Mouse (Mus musculus): ENCODE measurements around the gene Stac3. TPM values are rescaled to one million over a fixed set of nuclear protein-coding genes. Genes with fewer than 3 reads are reported as not detected.

Stac3 gene
- polyA plus RNA-seq, 1 experiment = 0.51 TPM

- H3K36me3 ChIP-seq (ENCODE audit: control insufficient read depth, insufficient read depth, low read length) = peaks cover 28% of the 10 kb centered on the region
- H3K27me3 ChIP-seq (ENCODE audit: control insufficient read depth, insufficient read depth, low read length) = no peaks in the 10 kb centered on the region
- H3K4me1 ChIP-seq (ENCODE audit: control insufficient read depth, insufficient read depth, insufficient read length, low read length) = no peaks in the 10 kb centered on the region
- no peak overlapping the region for H3K4me3 ChIP-seq (ENCODE audit: low read depth, low read length)
- WGBS = 90% methylated on average over 3 of the region's 3 CpGs
- no peak overlapping the region for H3K27ac ChIP-seq (ENCODE audit: insufficient read depth, low read depth, low read length)
- TF ChIP-seq CTCF (IDR thresholded peaks at IDR 0.05; ENCODE audit: extremely low read depth, insufficient read length, insufficient replicate concordance, low read depth, low read length) (no peak), POLR2A (IDR thresholded peaks at IDR 0.05; ENCODE audit: low read depth, low read length) (no peak)
Measured at GRCm38 (mm10) chr10:127476541-127476940, 24.9 kb upstream of the Stac3 start.

GRCm38 (mm10) chr10:127477301-127477700 lies 24.2 kb upstream of the Stac3 start:
- no peak overlapping the region for H3K27ac ChIP-seq (ENCODE audit: insufficient read depth, low read depth, low read length)
- WGBS = 89% methylated on average over 7 of the region's 7 CpGs

DNA sequence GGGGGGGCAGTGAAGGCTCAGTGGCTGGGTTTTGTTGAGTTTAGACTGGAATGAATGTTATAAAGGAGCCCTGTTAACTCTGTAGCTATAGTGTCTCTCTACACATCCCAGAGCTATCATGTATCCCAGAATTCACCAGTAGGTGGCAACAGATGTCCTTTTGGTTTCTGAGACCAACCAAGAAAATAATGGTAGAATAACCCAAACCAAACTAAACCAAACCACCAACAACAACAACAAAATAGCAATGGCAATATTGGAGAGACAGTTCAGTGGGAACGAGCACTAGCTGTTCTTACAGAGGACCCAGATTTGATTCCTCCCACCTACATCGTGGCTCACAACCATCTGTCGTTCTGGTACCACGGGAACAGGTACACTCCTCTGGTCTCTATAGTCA lies 22.4 kb upstream of the Stac3 start:
- Histone ChIP-seq H3K36me3 (ENCODE audit: control insufficient read depth, insufficient read depth, low read length) (peaks cover 16% of the 10 kb centered on the region), H3K4me3 (ENCODE audit: low read depth, low read length) (no peak overlapping the region)

More at GRCm38 (mm10) chr10:127477301-127477700, 24.2 kb upstream of the Stac3 start:
- Histone ChIP-seq H3K36me3 (ENCODE audit: control insufficient read depth, insufficient read depth, low read length) (peaks cover 25% of the 10 kb centered on the region), H3K4me1 (ENCODE audit: control insufficient read depth, insufficient read depth, insufficient read length, low read length) (no peaks in the 10 kb centered on the region), H3K27me3 (ENCODE audit: control insufficient read depth, insufficient read depth, low read length) (no peaks in the 10 kb centered on the region), H3K4me3 (ENCODE audit: low read depth, low read length) (no peak overlapping the region)
- TF ChIP-seq POLR2A (IDR thresholded peaks at IDR 0.05; ENCODE audit: low read depth, low read length) (no peak), CTCF (IDR thresholded peaks at IDR 0.05; ENCODE audit: extremely low read depth, insufficient read length, insufficient replicate concordance, low read depth, low read length) (no peak)

GRCm38 (mm10) chr10:127480833-127481813 lies 20.4 kb upstream of the Stac3 start:
- TF ChIP-seq CTCF (IDR thresholded peaks at IDR 0.05; ENCODE audit: extremely low read depth, insufficient read length, insufficient replicate concordance, low read depth, low read length) (no peak), POLR2A (IDR thresholded peaks at IDR 0.05; ENCODE audit: low read depth, low read length) (no peak)
- Histone ChIP-seq H3K4me3 (ENCODE audit: low read depth, low read length) (no peak overlapping the region), H3K4me1 (ENCODE audit: control insufficient read depth, insufficient read depth, insufficient read length, low read length) (no peaks in the 10 kb centered on the region), H3K27ac (ENCODE audit: insufficient read depth, low read depth, low read length) (no peak overlapping the region), H3K36me3 (ENCODE audit: control insufficient read depth, insufficient read depth, low read length) (peaks cover 26% of the 10 kb centered on the region), H3K27me3 (ENCODE audit: control insufficient read depth, insufficient read depth, low read length) (no peaks in the 10 kb centered on the region)
- 70% methylated on average over 19 of the region's 19 CpGs for WGBS

More for the DNA sequence above, 22.4 kb upstream of the Stac3 start:
- WGBS = 92% methylated on average over 4 of the region's 4 CpGs
- TF ChIP-seq POLR2A (IDR thresholded peaks at IDR 0.05; ENCODE audit: low read depth, low read length) = no peak
- TF ChIP-seq CTCF (IDR thresholded peaks at IDR 0.05; ENCODE audit: extremely low read depth, insufficient read length, insufficient replicate concordance, low read depth, low read length) = no peak
- Histone ChIP-seq H3K4me1 (ENCODE audit: control insufficient read depth, insufficient read depth, insufficient read length, low read length) (no peaks in the 10 kb centered on the region), H3K27me3 (ENCODE audit: control insufficient read depth, insufficient read depth, low read length) (no peaks in the 10 kb centered on the region), H3K27ac (ENCODE audit: insufficient read depth, low read depth, low read length) (no peak overlapping the region)

GRCm38 (mm10) chr10:127485235-127485634 lies 16.3 kb upstream of the Stac3 start:
- Histone ChIP-seq H3K27me3 (ENCODE audit: control insufficient read depth, insufficient read depth, low read length) (no peaks in the 10 kb centered on the region), H3K36me3 (ENCODE audit: control insufficient read depth, insufficient read depth, low read length) (peaks cover 42% of the 10 kb centered on the region), H3K27ac (ENCODE audit: insufficient read depth, low read depth, low read length) (no peak overlapping the region), H3K4me3 (ENCODE audit: low read depth, low read length) (no peak overlapping the region), H3K4me1 (ENCODE audit: control insufficient read depth, insufficient read depth, insufficient read length, low read length) (no peaks in the 10 kb centered on the region)
- no peak for TF ChIP-seq CTCF (IDR thresholded peaks at IDR 0.05; ENCODE audit: extremely low read depth, insufficient read length, insufficient replicate concordance, low read depth, low read length)
- TF ChIP-seq POLR2A (IDR thresholded peaks at IDR 0.05; ENCODE audit: low read depth, low read length) = no peak
- WGBS = 88% methylated on average over 10 of the region's 10 CpGs

DNA sequence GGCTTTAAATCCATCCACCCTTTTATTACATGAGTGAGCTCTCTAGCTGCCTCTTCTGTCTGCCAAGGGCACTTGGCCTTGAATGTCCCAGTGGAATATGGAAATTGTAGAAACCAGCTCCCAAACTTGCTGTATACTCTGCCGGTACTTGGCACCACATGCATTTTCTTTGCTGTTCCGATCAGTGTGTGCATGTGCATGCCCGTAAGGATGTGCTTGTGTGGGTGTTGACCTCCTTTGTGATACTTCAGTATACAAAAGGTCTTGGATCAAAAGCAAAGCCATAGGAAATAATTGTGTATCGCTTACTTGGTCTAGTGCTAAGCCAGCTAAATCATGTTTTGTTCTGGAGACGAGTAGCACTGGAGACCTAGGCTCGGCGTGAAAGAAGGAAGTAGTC lies 12.6 kb upstream of the Stac3 start:
- Histone ChIP-seq H3K27ac (ENCODE audit: insufficient read depth, low read depth, low read length) (no peak overlapping the region), H3K4me1 (ENCODE audit: control insufficient read depth, insufficient read depth, insufficient read length, low read length) (no peaks in the 10 kb centered on the region), H3K27me3 (ENCODE audit: control insufficient read depth, insufficient read depth, low read length) (no peaks in the 10 kb centered on the region), H3K4me3 (ENCODE audit: low read depth, low read length) (no peak overlapping the region), H3K36me3 (ENCODE audit: control insufficient read depth, insufficient read depth, low read length) (peaks cover 61% of the 10 kb centered on the region)
- no peak for TF ChIP-seq POLR2A (IDR thresholded peaks at IDR 0.05; ENCODE audit: low read depth, low read length)
- no peak for TF ChIP-seq CTCF (IDR thresholded peaks at IDR 0.05; ENCODE audit: extremely low read depth, insufficient read length, insufficient replicate concordance, low read depth, low read length)
- 91% methylated on average over 7 of the region's 7 CpGs for WGBS

Measured in small intestine, adult 2 months (tissue).